Mouse (Mus musculus) layer of hippocampus, postnatal 36 days (tissue): ENCODE results near the gene Helz. TPM values are rescaled to one million over a fixed set of nuclear protein-coding genes. Genes with fewer than 3 reads are reported as not detected.

Source experiments
- DNase-seq, 2 experiments: peaks; one replicate each; pipeline ENCODE4 v3.0.0; 2022
- microRNA-seq, 2 experiments: library from miRNA; unstranded; fragments of <30 nt; microRNA quantifications; one replicate each; pipeline ENCODE4 v1.2.0; 2021
- total RNA-seq, 2 experiments: library from RNA; stranded (reverse); gene quantifications; 2 replicates each; pipeline ENCODE4 v1.2.3; 2021

The Helz gene
- total RNA-seq, 2 experiments from 2014 or later, result 41.4 to 52.6 TPM

DNA sequence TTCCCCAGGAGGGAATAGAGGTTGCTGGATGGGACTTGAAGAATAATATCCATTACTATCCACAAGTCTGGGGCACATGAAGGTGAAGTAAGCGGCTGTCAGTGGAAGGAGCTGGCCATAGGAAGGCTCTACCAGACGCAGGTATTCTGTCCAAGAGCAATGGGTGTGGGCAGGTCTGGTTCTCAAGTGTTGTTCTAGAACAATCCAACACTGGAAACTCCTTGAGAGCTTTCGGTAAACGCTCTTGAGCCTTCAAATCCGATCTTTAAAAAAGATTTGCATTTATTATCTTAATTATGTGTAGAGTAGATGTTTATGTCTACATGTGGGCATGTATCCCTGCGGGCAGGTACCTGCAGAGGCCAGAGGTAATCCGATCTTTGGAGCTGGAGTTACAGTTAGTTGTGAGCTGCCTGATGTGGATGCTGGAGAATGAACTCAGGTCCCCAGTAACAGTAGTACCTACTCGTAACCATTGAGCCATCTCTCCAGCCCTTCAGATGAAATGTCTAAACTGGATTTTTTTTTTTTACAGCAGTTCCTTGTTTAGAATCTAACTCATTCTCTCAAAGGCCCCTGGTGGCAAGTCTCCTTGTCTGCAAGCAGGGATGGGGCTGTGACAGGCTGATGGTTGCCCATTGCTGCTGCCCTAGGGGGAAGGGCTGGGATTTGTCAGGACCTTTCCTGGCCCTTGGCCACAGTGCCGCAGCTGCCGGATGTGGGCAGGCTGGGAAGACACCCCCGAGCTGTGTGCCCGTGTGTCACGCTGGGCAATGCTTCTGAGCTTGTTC lies 180.5 kb downstream of the Helz start:
- peak in 1 of 2 experiments; percentile 11 for DNase-seq

DNA sequence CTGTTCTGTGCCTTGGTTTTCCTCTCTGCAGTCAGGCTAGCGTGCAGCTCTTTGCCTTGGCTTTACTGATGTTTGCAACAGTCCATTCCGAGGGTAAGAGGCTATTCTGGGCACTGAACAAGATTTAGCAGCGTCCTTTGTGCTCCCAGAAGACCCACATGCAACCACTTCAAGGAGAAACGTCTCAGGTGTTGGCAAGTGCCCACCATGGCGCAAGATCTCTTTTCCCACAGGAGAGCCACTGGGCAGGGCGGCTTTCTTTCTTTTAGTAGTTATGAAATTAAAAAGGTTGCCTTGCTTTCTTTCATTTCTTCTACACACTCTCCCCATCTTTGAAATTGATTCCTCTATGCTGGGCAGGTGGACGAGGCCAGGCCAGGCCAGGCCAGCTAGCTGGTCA lies 181.4 kb downstream of the Helz start:
- no peak for DNase-seq

DNA sequence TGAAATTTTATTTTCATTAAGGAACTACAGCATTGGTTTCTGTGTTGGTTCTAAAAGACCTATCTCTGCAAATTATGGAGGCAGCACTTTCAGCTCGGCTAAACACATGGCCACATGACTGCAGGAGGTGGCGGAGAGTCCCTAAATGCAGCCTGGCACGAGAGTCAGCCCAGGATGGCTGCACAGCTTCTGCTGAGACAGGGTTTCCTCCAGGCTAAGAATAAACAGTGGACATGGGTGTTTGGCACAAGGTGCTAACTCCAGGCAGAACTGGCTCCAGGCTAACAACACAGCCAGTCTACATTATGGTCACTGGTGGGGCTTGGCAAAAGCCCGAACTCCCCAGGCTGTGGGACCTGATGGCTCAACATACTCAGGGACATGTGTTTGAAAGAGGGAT lies 183.2 kb downstream of the Helz start:
- DNase-seq, result no peak

DNA sequence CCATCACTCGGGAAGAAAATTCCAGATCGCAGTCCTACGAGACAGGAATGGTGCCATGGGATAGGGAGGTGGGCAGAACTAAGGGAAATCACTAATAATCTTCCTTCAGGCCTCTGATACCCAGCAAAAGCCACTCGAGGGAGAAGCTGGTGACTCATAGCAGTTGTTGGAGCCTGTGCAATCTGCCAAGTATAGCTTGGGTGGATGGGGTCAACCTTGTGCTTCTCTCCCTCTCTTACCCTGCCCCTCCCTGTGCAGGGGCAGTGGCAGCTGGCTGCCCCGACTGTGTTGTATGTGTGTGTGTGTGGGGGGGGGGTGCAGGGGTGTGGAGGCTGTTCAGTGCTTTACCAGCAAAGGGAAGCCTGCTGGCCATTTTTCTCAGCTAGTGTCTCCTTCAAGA lies 183.8 kb downstream of the Helz start:
- no peak for DNase-seq

DNA sequence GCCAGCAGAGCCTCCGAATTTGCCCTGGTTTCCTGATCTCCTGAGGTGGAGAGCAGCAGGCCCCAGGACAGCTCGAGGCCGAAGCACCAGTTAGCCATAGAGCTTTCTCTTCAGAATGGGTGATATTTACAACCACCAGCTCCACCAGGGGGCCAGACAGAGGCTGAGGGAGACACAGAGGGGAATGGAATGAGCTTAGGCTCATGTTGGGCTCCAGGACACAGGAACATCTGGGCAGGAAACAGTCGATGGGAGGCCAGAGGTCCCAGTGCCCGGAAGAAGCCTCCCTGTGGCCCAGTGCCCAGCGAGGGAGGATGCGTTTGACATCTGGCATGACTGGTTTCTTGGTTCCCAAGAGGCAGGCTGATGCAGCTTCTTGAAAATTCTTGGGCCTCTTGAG lies 186.4 kb downstream of the Helz start:
- no peak for DNase-seq

DNA sequence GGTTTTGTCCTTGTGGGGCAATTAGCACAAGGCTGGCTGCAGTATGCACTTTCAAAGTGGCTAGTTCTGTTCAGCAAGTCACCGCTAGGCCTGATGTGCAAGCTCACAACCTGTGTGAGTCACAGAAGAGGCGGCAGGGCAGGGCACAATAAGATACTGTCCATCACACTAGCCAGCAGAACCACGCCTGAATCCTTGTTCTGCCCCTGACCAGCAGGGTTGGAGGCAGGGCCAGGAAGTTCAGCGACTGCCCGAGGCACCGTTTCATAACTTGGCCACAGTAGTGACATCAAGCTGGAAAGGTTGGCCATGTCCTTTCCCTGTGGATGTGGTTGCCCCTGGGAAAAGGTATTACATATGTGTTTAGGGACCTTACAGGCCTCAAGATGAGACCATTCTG lies 190.2 kb downstream of the Helz start:
- DNase-seq, result no peak

DNA sequence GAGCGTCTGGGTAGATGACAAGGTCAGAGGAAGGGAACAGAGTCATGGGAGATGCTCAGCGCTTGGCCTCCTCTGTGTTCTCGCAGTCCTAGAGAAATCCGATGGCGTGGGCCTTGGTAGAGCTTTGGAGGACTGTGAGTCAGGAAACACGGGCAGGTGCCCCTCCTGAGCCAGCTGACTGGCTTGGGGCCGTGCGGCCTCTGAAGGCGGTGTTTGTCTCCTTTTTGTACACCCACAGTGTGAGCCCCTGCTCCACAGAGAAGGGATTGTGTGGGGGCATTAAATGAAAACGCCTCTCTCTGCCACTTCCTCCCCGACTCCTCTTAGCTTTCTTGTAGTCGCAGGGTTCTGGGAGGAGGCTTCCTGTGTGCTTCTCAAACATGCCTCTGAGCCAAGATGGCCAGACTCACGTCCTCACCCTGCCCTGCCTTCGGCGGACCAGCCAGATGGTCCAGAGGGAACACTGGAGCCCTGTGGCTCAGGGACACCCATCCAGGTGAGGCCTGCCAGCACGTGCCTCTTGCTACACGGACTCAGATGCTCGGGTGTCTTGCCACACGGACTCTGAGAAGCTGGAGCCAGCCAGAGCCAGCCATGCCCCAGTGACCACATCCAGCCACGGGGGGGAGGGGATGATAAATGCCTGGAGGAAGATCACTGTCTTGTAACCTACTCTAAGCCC lies 190.8 kb downstream of the Helz start:
- DNase-seq, result peak in 1 of 2 experiments; percentile 21

DNA sequence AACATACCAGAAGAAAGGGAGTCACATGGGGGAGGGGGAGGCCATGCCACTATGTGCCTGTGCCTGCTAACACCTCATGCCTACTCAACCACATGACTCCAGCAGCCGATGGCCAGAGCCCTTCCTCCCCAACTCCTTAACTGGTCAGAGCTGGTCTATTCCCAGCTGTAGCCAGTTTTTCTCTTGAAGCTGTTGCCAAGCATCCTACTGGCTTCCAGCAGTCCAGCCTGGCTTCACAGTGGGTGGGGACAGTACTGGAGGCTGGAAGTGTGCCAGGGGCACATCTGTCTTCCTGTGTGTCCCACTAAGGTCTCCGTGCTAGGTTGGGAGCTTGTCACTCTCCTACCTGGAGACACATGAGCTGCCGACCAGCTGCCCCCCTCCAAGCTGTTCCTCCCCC lies 195.4 kb downstream of the Helz start:
- DNase-seq, result no peak

Small RNA genes within 50 kb of the gene (microRNA-seq; reads per million reads assigned to microRNA genes)
- gene Mir6932, result 0.30 to 0.42 reads per million in 2 experiments

Other genes starting within 250 kb of the Helz start
- 10 to 100 TPM; 48.9 to 53.6 TPM for gene Pitpnc1, start 77.2 kb upstream of the Helz start, total RNA-seq
- gene Psmd12, start 68.4 kb upstream of the Helz start, total RNA-seq, result 10 to 100 TPM; 67.9 to 70.2 TPM
- gene Cacng1, start 168.6 kb downstream of the Helz start, total RNA-seq, result not detected
- 10 to 100 TPM; 23.6 to 26.7 TPM for gene Cacng4, start 246.6 kb downstream of the Helz start, total RNA-seq